Mouse (Mus musculus): ENCODE measurements at regions not wholly inside any gene's neighbourhood (a gene's known extent, or its start where the extent isn't known, plus 50 kb on each side); places are given as distances from the start of the nearest gene placed in this dataset.

- no peak for TF ChIP-seq CTCF (IDR thresholded peaks at IDR 0.05; ENCODE audit: insufficient read depth, low read depth, low read length)
- TF ChIP-seq POLR2A (IDR thresholded peaks at IDR 0.05; ENCODE audit: insufficient read depth, low read depth, low read length), result no peak
These were observed 212.8 kb downstream of the Ly86 start for GRCm38 (mm10) chr13:37557766-37558165.

All from olfactory bulb, adult 2 months (tissue).